Mouse (Mus musculus): ENCODE data around the gene Cpne7. TPM values are rescaled to one million over a fixed set of nuclear protein-coding genes. Genes with fewer than 3 reads are reported as not detected.

Gene Cpne7
- total RNA-seq, 4 experiments from 2014 or later = 46.8 to 60.2 (median 57.2) TPM

- DNase-seq (ENCODE audit: low spot score in 2 of 2) = no peak
Measured at GRCm38 (mm10) chr8:123181391-123181790, 64.2 kb downstream of the Cpne7 start.

Small RNA genes within 50 kb of the gene (microRNA-seq; reads per million reads assigned to microRNA genes)
- 0 to 0.66 reads per million in 2 experiments for gene Mir7079
- gene Mir7080 = 126 to 132 reads per million in 2 experiments

Other genes with a start within 250 kb of the Cpne7 start
- gene Ankrd11, start 75.1 kb upstream of the Cpne7 start, total RNA-seq (2022) = 100 to 1,000 TPM; 146 to 152 (median 151) TPM
- 10 to 100 TPM; 54.2 to 66.2 (median 63.3) TPM for gene Spg7, start 54.4 kb upstream of the Cpne7 start, total RNA-seq (2022)
- gene Rpl13, start 15.0 kb upstream of the Cpne7 start, total RNA-seq (2022) = 100 to 1,000 TPM; 401 to 484 (median 442) TPM
- gene Sult5a1, start 40.9 kb downstream of the Cpne7 start, total RNA-seq (2022) = under 1 TPM in 2 of 4 experiments, not detected in 2; 0.15 to 0.37 TPM
- under 1 TPM in 1 of 4 experiments, not detected in 3; 0.16 TPM for gene Dpep1, start 68.9 kb downstream of the Cpne7 start, total RNA-seq (2022)
- gene Chmp1a, start 95.4 kb downstream of the Cpne7 start, total RNA-seq (2022) = 100 to 1,000 TPM in 1 of 4 experiments, 10 to 100 TPM in 3; 86.9 to 101 (median 93.5) TPM
- gene Spata33, start 95.5 kb downstream of the Cpne7 start, total RNA-seq (2022) = 1 to 10 TPM; 6.0 to 7.9 (median 6.2) TPM
- gene Cdk10, start 107.5 kb downstream of the Cpne7 start, total RNA-seq (2022) = 100 to 1,000 TPM in 1 of 4 experiments, 10 to 100 TPM in 3; 87.5 to 104 (median 91.5) TPM
- 10 to 100 TPM; 54.3 to 61.9 (median 60.4) TPM for gene Spata2l, start 118.9 kb downstream of the Cpne7 start, total RNA-seq (2022)
- gene Zfp276, start 136.8 kb downstream of the Cpne7 start, total RNA-seq (2022) = 10 to 100 TPM; 20.0 to 25.7 (median 23.2) TPM
- 10 to 100 TPM; 53.3 to 72.7 (median 58.6) TPM for gene Vps9d1, start 137.0 kb downstream of the Cpne7 start, total RNA-seq (2022)
- 1 to 10 TPM; 1.3 to 2.8 (median 2.2) TPM for gene Fanca, start 201.2 kb downstream of the Cpne7 start, total RNA-seq (2022)
- 10 to 100 TPM; 17.3 to 19.0 (median 18.1) TPM for gene Spire2, start 215.3 kb downstream of the Cpne7 start, total RNA-seq (2022)